ENCODE assay signal across 31 mouse cellular contexts in the genomic region with DNA sequence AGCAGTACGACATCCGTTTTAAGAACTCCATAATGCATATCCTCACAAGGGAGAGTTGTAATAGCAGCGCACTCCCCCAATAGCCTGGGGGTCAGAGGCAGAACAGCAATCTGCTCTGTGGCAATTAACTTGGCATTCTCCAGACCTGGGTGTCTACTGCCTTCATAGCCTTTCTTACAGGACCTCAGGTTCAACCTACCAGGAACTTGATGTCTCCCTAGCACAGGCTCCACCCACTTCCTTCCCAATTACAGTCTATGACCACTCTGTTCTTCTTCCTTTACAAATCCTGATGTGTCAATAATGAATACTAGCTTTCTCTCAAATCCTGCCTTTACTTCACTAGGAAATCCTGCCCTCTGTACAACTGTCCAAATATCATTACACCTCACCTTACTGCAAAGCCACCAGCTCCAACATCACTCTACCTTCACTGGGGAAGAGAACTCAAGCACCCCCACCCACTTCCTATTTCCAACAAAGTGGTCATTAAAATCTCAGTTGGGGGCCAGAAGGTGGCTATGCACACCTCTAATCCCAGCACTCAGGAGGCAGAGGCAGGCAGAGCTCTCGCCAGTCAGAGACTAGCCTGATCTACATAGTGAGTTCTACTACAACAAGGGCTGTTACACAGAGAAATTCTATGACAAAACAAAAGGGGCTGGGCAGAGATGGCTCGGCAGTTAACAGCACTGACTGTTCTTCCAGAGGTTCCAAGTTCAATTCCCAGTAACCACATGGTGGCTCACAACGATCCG.
A peak's percentile ranks its signal among the peaks of the same experiment; 100 is the strongest.
DNase-seq lines count a peak whose midpoint lies in the region; ATAC-seq and TF ChIP-seq lines count a peak whose summit lies in the region.
"Had no signal": no experiment of that assay in that cellular context is flagged by ENCODE, and none has a peak within 500 bp of the region (broad histone marks: within the 10 kb centered on the region; RNA-seq: fewer than 3 reads in every experiment).

No protein-coding gene starts in this region.

- H3K9me3 ChIP-seq in intestine, postnatal 0 days (ENCODE audit: control insufficient read depth), result no peaks in the 10 kb centered on the region
- no peaks in the 10 kb centered on the region for H3K9me3 ChIP-seq in hindbrain, embryonic 14.5 days (ENCODE audit: control insufficient read depth, low read length)
- H3K9me3 ChIP-seq: embryonic facial prominence, embryonic 12.5 days; embryonic facial prominence, embryonic 15.5 days; forebrain, embryonic 10.5 days; forebrain, embryonic 13.5 days; heart, embryonic 10.5 days; heart, embryonic 13.5 days; hindbrain, embryonic 12.5 days had no signal

- H3K9ac ChIP-seq in intestine, postnatal 0 days (ENCODE audit: low read depth, low read length), result no peak overlapping the region
- H3K9ac ChIP-seq in hindbrain, embryonic 14.5 days, result no peak overlapping the region
- H3K9ac ChIP-seq: embryonic facial prominence, embryonic 12.5 days; embryonic facial prominence, embryonic 15.5 days; forebrain, embryonic 13.5 days; heart, embryonic 13.5 days; hindbrain, embryonic 12.5 days had no signal

- no peak overlapping the region for H3K4me3 ChIP-seq in intestine, postnatal 0 days (ENCODE audit: low read depth, low read length)
- no peak overlapping the region for H3K4me3 ChIP-seq in hindbrain, embryonic 14.5 days (replicated peaks; ENCODE audit: low read length)
- H3K4me3 ChIP-seq: embryonic facial prominence, embryonic 12.5 days; embryonic facial prominence, embryonic 15.5 days; erythroblast, embryonic 14.5 days; forebrain, embryonic 10.5 days; forebrain, embryonic 13.5 days; heart, adult 2 months; heart, embryonic 10.5 days; heart, embryonic 13.5 days; hindbrain, embryonic 12.5 days had no signal

- H3K36me3 ChIP-seq in intestine, postnatal 0 days (ENCODE audit: control insufficient read depth, insufficient read depth), result no peaks in the 10 kb centered on the region
- H3K36me3 ChIP-seq in hindbrain, embryonic 14.5 days (replicated peaks; ENCODE audit: control insufficient read depth, insufficient read depth), result no peaks in the 10 kb centered on the region
- H3K36me3 ChIP-seq: embryonic facial prominence, embryonic 15.5 days; heart, embryonic 10.5 days; hindbrain, embryonic 12.5 days had no signal

- peak; percentile 40 for DNase-seq in 416B (ENCODE audit: low read depth)
- DNase-seq in R1 (ENCODE audit: low read depth, low spot score), result peak; percentile 54
- DNase-seq in layer of hippocampus, adult 11-12 months (ENCODE audit: low spot score), result no peak
- no peak for DNase-seq in adrenal gland, postnatal 4 days (ENCODE audit: low spot score in 2 of 2)
- no peak for DNase-seq in left cerebral cortex, adult 11 months (ENCODE audit: low spot score)
- DNase-seq in hindbrain, embryonic 14.5 days (ENCODE audit: low spot score), result no peak
- DNase-seq: adrenal gland, adult 8-10 months; adrenal gland, postnatal 25 days; cerebellum, adult 18-20 months; cerebellum, adult 9-10 months; cerebellum, postnatal 14 days; gastrocnemius, postnatal 25 days; heart, adult 2 months; heart, postnatal 14 days; heart, postnatal 4 days; kidney, adult 11 months; kidney, adult 9 months had no signal

- 0 out of 2 replicates have a peak, but pooled peaks have one; percentile 9 for ATAC-seq in erythroblast, adult 5-6 weeks (replicated peaks; ENCODE audit: low FRiP score, poor library complexity, severe bottlenecking)
- ATAC-seq in intestine, postnatal 0 days, result peak; percentile 38; the same call in 1 of the 2 replicates
- ATAC-seq in hindbrain, embryonic 14.5 days (ENCODE audit: low FRiP score), result no peak
- ATAC-seq: activated CD4-positive, CD25-positive, alpha-beta regulatory T cell, adult 4 months; CD4-positive, CD25-positive, alpha-beta regulatory T cell, adult 4 months; forebrain, embryonic 13.5 days; forebrain, embryonic 16.5 days; hindbrain, embryonic 16.5 days had no signal

- H3K27me3 ChIP-seq in intestine, postnatal 0 days (replicated peaks; ENCODE audit: control insufficient read depth, insufficient read depth, low read length), result no peaks in the 10 kb centered on the region
- no peaks in the 10 kb centered on the region for H3K27me3 ChIP-seq in hindbrain, embryonic 14.5 days (ENCODE audit: control insufficient read depth, insufficient read depth, low read length)
- H3K27me3 ChIP-seq: embryonic facial prominence, embryonic 12.5 days; embryonic facial prominence, embryonic 15.5 days; forebrain, embryonic 13.5 days; heart, embryonic 13.5 days; hindbrain, embryonic 12.5 days had no signal

- no peak overlapping the region for H3K4me2 ChIP-seq in intestine, postnatal 0 days (replicated peaks; ENCODE audit: low read depth)
- H3K4me2 ChIP-seq in hindbrain, embryonic 14.5 days (replicated peaks), result no peak overlapping the region
- H3K4me2 ChIP-seq: embryonic facial prominence, embryonic 12.5 days; embryonic facial prominence, embryonic 15.5 days; forebrain, embryonic 13.5 days; heart, embryonic 13.5 days; hindbrain, embryonic 12.5 days had no signal

- no peak overlapping the region for H3K27ac ChIP-seq in intestine, postnatal 0 days (ENCODE audit: low read depth, low read length)
- H3K27ac ChIP-seq in hindbrain, embryonic 14.5 days, result no peak overlapping the region
- H3K27ac ChIP-seq: embryonic facial prominence, embryonic 12.5 days; embryonic facial prominence, embryonic 15.5 days; forebrain, embryonic 10.5 days; forebrain, embryonic 13.5 days; heart, adult 2 months; heart, embryonic 10.5 days; heart, embryonic 13.5 days; hindbrain, embryonic 12.5 days had no signal

- 0 out of 2 replicates have a peak, but pooled peaks cover 4% of the 10 kb centered on the region for H3K4me1 ChIP-seq in intestine, postnatal 0 days (replicated peaks; ENCODE audit: control insufficient read depth, insufficient read depth, low read length)
- no peaks in the 10 kb centered on the region for H3K4me1 ChIP-seq in hindbrain, embryonic 14.5 days (replicated peaks; ENCODE audit: control insufficient read depth, insufficient read depth, low read length)
- H3K4me1 ChIP-seq: embryonic facial prominence, embryonic 15.5 days; forebrain, embryonic 13.5 days had no signal

- WGBS in intestine, postnatal 0 days, result 88% methylated on average over 7 of the region's 7 CpGs
- 92% methylated on average over 7 of the region's 7 CpGs for WGBS in hindbrain, embryonic 14.5 days

- 0 out of 2 replicates have a peak, but pooled peaks have one; percentile 5 for TF ChIP-seq CTCF in intestine, postnatal 0 days (IDR thresholded peaks at IDR 0.05; ENCODE audit: low read depth)

Comparison
In these comparisons a context has a peak if more than half of its experiments do, and no peak if none do; other contexts are left out.
1. DNase-seq: peak in 416B (single experiment) and R1 (single experiment); none in layer of hippocampus, adult 11-12 months (single experiment), adrenal gland, postnatal 4 days (0 of 2), left cerebral cortex, adult 11 months (single experiment) and hindbrain, embryonic 14.5 days (single experiment).